Mouse (Mus musculus): Measurements from ENCODE around the gene Thsd7a.

GRCm38 (mm10) chr6:12352165-12352719, 397.0 kb downstream of the Thsd7a start:
- TF ChIP-seq CTCF (IDR thresholded peaks at IDR 0.05; ENCODE audit: low read depth) (no peak), EP300 (IDR thresholded peaks at IDR 0.05; ENCODE audit: low read depth) (no peak)
